Mouse (Mus musculus) forelimb bud, embryonic 11.5 days (tissue): ENCODE measurements around the gene Pigh.
A peak's percentile ranks its signal among the peaks of the same experiment; 100 is the strongest.

ENCODE experiments used
- DNase-seq: peaks from one replicate; pipeline ENCODE4 v3.0.0-alpha.2; 2012; ENCODE audit warnings: low read depth, low spot score

Gene Pigh

GRCm38 (mm10) chr12:79067526-79067925, 21.9 kb downstream of the Pigh start:
- no peak for DNase-seq

DNA sequence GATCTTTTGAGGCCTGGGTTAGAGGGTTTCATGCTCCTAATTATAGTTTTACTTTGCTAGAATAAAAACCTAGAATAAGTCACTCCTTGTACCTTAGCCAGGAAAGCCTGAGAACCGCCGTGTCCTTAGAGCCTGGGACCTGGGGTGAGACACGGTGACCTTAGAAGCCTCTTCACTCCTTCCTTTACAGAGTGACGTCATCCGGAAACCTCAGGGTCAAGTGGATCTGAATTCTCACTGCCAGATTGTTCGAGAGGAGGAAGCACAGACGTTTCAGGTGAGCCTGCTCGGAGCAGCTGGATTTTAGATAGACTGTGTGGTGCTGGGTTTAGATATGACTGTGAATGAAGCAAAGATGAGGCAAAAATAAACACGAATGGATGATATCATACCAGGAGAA, 23.0 kb downstream of the Pigh start:
- DNase-seq: no peak

DNA sequence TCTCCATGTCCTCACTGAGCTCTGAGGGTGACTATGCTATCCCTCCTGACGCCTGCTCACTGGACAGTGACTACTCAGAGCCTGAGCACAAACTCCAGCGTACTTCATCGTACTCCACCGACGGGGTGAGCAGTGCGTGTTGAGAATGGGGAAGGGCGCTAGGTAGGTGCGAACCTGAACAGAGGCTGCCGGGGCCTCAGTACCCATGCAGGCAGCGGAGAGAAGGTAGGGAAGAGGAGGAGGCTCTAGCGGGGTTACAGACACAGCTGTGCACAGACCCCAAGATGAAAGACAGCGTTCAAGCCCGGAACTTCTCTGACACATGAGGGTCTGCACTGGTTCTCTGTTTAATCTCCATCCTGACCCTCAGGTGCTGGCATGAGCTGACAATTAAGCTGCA, 25.0 kb downstream of the Pigh start:
- no peak for DNase-seq

DNA sequence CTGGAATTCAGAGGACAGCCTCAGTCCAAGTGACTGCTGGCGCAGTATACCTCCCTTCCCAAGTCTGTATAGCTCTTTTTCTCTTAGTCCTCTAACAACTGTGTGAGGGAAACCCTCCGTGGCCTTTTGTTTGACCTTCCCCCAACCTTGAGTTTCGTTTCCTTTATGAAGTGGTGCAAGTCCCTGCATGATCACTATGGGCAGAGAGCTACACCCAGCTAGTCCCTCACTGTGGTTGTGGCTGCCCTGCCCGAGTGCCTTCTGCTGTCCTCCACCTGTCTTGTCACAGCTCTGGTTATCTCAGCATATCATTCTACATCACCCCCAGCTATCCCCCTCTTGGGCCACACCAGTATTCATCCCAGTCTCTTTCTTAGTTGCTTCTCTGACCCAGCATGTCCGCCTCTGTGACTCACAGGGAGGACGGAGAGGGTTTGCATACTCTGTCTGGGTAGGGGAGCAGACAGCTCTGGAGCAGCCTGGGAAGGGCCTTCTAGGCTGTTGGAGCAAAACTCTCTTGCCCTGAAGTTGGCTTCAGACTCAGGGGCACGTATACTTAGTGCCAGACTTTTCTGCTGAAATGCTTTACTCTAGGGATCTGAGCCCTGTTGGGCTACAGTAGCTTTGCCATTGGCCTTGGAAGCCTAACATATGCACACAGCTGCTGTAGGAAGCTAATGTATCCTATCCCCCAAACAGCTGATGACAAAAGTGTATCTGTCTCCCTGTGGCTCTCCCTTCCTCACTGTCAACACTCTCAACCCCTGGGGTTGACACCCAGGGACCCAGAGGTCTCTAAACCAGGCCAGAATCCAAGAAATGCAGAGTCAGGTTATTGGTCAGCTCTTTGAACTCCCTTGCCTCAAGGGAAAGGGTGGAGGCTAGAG, 28.4 kb downstream of the Pigh start:
- DNase-seq: no peak

GRCm38 (mm10) chr12:79060134-79060533, 29.3 kb downstream of the Pigh start:
- DNase-seq: no peak

DNA sequence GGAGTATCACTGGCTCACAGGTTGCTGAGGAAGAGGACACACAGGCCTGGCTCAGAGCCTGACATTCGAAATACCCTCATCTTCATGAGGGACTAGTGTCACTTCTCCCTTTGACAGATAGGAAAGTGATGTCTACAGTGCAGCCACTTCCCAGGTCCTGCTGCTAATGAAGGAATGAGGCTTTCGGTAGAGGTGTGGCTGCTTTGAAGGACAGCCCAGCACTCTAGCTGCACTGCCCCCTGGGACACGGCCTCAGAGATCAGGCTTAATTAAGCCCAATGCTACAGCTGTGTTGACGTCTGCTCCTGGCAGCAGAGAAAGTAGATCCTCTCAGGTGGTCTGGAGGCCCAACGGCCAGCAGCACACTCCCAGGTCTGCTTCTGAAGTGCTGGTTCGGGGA, 29.9 kb downstream of the Pigh start:
- DNase-seq: peak; percentile 4

DNA sequence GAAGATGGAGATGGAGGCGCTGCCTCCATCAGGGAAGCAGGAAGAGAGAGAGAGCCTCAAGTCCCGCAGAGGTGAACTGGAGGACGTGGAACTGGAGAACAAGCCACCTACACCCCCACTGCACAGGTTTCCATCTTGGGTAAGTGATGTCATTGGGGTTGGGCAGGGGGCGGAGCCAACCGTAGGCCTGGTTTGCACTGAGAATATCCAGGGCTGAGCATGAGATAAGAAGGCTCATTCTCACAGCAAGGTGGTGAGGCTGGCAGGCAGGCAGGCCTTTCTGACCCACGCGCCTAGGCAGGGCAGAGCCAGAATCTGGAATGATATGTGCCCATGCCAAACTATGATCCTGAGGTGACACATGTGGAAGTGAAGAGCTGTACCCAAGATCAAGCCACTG, 34.2 kb downstream of the Pigh start:
- no peak for DNase-seq

- DNase-seq: no peak
Observed at GRCm38 (mm10) chr12:79052073-79052472, 37.4 kb downstream of the Pigh start.

DNA sequence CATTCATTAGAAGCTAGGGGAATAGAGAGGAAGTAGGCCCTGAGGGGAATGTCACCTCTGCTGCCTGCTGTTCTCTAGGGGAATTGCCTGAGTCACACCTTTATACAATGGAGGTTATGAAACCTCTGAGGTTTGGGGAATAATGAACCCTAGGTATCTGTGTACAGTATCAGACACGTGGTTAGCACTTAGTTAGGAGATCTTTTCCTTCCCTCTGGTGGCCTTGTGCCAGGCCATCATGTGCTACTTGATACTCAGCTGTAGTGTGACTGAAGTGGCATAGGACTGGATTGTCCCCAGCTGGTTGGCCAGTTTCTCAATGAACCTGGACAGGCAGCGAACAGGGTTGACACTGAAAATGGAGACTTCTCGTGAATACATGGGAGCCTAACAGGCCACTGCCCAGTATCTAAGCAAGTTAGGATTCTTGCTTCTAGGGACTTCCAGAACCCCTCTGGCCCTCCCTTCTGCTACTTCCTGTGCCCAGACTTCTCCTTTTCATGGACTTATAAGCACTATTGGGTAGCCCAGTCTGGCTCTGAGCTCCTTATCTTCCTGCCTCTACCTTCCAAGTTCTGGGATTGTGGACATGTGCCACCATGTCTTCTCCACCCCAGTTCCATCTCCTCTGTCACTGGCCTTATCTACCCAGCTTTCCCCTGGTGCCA, 38.8 kb downstream of the Pigh start:
- DNase-seq: no peak

DNA sequence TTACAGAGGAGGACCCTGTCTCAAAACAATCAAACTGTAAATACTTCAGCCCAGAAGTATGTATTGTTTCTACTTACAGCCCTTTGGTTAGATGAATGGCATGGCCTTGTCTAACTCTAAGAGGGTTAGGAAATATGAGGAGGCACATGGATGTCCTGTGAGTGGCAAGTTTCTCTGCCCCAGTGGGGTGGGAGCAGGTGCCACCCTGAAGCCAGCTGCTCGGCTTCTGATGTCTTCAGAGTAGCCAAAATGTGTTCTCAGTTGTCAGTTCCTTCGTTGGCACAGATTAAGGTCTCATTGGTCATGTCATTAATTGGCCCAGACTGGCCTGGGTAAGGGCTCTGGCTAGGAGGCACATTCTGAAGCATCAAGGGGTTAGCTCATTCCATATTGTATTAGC, 39.6 kb downstream of the Pigh start:
- DNase-seq: no peak

GRCm38 (mm10) chr12:79048898-79049297, 40.6 kb downstream of the Pigh start:
- no peak for DNase-seq

DNA sequence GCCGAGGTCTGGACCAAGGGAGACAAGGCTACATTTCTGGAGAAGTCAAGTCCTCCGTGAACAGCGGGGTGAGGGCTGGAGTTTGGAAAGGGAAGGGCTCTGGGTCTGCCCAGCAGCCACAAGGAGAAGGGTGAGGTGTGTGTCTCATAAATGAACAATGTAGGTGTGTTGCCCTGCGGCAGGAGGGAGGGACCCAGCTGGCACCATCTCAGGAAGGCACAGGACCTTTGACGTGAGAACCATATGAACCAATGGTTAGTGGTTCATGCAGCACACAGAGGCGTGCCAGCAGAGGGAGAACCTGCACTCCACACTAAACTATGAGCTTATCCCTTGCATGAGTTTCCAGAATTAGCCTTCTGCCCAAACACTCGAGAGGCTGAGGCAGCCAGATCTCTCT, 42.2 kb downstream of the Pigh start:
- no peak for DNase-seq

DNA sequence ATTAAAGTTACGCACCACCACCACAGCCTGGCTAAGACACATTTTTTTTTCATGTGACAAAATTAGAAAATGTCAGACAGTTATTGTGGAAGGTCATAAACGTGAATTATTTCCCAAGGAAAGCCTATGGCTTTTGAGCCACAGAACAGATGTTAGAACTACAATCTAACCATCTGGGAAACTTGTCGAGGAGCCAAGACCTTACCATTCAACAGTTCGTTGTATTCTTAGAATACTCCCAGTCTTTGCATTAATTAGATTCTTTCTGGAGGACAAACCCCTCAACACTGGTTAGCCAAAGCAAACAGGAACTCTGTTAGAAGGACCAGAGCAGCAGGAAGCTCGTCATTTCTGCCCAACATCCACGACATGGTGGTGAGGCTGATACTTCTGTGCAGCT, 43.3 kb downstream of the Pigh start:
- no peak for DNase-seq

- peak; percentile 12 for DNase-seq
Observed at GRCm38 (mm10) chr12:79044668-79045067, 44.8 kb downstream of the Pigh start.

DNA sequence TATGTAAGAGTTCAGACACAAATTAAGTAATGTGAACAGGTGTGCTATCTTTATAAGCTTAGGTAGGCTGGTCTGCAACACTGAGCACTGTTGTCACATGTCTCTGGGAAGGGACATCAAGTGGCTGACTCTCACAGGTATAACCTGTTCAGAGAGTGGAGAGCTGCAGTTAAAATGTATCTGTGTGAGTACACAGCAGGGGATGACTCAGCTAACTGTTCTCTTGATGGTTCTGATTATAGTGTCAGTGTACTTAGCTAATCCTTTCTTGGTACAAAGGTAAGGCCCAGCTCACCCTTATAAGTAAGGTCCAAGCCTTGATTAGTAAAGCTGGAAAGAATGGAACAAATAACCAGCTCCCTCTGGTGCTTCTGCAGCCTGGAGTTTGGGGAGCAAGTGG, 48.0 kb downstream of the Pigh start:
- DNase-seq: no peak

DNA sequence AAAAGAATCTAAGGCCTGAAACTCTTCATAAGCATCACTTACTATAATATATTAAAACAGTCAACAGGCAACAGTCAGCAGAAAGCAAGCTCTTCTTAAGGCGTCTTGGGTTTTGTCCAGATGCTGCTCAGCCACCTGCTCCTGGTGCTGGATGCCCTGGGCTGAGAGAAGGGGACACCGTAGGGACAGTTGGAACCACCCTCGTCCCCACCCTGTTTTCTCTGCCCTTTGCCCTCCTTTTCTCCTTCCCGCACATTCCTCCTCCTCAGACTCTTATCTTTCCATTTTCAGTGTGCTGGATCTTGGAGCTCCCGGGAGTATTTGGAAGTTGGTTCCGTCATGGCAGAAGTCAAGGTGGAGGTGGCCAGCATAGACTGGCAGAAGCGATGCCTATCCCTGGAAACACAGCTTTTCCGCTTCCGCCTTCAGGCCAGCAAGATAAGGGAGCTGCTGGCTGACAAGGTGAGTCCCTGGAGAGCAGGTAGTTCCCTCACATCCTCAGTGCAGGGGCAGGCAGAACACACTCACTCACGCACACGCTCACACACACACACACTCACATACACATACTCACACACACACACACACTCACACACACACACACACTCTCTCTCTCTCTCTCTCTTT, 49.1 kb downstream of the Pigh start:
- no peak for DNase-seq

GRCm38 (mm10) chr12:79039708-79040107, 49.7 kb downstream of the Pigh start:
- DNase-seq: no peak

DNA sequence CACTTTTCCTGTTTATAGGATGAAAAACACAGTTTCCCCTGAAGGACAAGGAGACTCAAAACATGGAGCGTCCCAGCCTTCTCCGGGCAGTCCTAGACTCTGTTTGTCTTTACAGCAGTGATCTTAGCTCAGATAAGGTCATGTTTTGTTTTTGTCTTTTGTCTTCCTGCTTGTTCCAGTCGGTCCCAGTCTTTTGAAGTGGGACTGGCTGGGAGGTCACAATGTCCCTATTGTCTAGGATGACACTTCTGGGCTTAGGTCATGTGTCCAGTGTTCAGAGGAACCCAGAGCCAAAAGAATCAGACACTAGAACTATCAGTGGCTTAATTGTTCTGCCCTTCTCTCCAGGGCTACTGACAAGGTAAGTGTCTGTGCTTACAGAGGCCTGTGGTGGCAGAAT, 54.1 kb downstream of the Pigh start:
- no peak for DNase-seq

- DNase-seq: no peak
Observed at GRCm38 (mm10) chr12:79034331-79034730, 55.1 kb downstream of the Pigh start.
